In genomic region chr13:99742507-99742906, GRCm38 (mm10) we compare ENCODE assay signal across 27 mouse cellular contexts.
DNase-seq lines count a peak whose midpoint lies in the region; ATAC-seq and TF ChIP-seq lines count a peak whose summit lies in the region.
"Had no signal": no experiment of that assay in that cellular context is flagged by ENCODE, and none has a peak within 500 bp of the region (broad histone marks: within the 10 kb centered on the region; RNA-seq: fewer than 3 reads in every experiment).

No protein-coding gene starts in this region.

- H3K27ac ChIP-seq in forebrain, embryonic 13.5 days = no peak overlapping the region
- H3K27ac ChIP-seq in forebrain, embryonic 11.5 days (ENCODE audit: low read depth, low read length) = no peak overlapping the region
- no peak overlapping the region for H3K27ac ChIP-seq in lung, embryonic 14.5 days (ENCODE audit: low read depth)
- H3K27ac ChIP-seq in lung, postnatal 0 days (ENCODE audit: low read length) = no peak overlapping the region
- H3K27ac ChIP-seq in embryonic facial prominence, embryonic 13.5 days = peak overlapping the region; percentile 11; the same call in 1 of the 2 replicates
- H3K27ac ChIP-seq in forebrain, postnatal 0 days (ENCODE audit: low read depth, low read length) = no peak overlapping the region
- H3K27ac ChIP-seq: hindbrain, embryonic 10.5 days; liver, embryonic 12.5 days; macrophage had no signal

- peaks cover 21% of the 10 kb centered on the region for H3K4me1 ChIP-seq in forebrain, embryonic 13.5 days
- peaks cover 4% of the 10 kb centered on the region; the same call in 1 of the 2 replicates for H3K4me1 ChIP-seq in forebrain, embryonic 11.5 days (replicated peaks; ENCODE audit: control insufficient read depth, insufficient read depth, low read length)
- no peaks in the 10 kb centered on the region for H3K4me1 ChIP-seq in lung, embryonic 14.5 days (ENCODE audit: insufficient read depth)
- H3K4me1 ChIP-seq in lung, postnatal 0 days (ENCODE audit: insufficient read depth, low read depth, low read length) = no peaks in the 10 kb centered on the region
- H3K4me1 ChIP-seq in embryonic facial prominence, embryonic 13.5 days = peaks cover 32% of the 10 kb centered on the region
- 0 out of 2 replicates have a peak, but pooled peaks cover 5% of the 10 kb centered on the region for H3K4me1 ChIP-seq in forebrain, postnatal 0 days (ENCODE audit: insufficient read depth)

- no peaks in the 10 kb centered on the region for H3K9me3 ChIP-seq in forebrain, embryonic 13.5 days (replicated peaks)
- no peaks in the 10 kb centered on the region for H3K9me3 ChIP-seq in forebrain, embryonic 11.5 days (ENCODE audit: control insufficient read depth, low read length)
- no peaks in the 10 kb centered on the region for H3K9me3 ChIP-seq in lung, embryonic 14.5 days (ENCODE audit: low read depth, low read length)
- no peaks in the 10 kb centered on the region for H3K9me3 ChIP-seq in lung, postnatal 0 days (ENCODE audit: low read length)
- H3K9me3 ChIP-seq in embryonic facial prominence, embryonic 13.5 days = no peaks in the 10 kb centered on the region
- no peaks in the 10 kb centered on the region for H3K9me3 ChIP-seq in forebrain, postnatal 0 days (ENCODE audit: low read length)
- H3K9me3 ChIP-seq: liver, embryonic 12.5 days had no signal

- peak; percentile 62; the same call in 1 of the 2 replicates for ATAC-seq in forebrain, embryonic 13.5 days
- no peak for ATAC-seq in forebrain, embryonic 11.5 days (replicated peaks; ENCODE audit: low FRiP score)
- no peak for ATAC-seq in lung, embryonic 14.5 days (ENCODE audit: insufficient read depth)
- ATAC-seq in lung, postnatal 0 days = no peak
- ATAC-seq in embryonic facial prominence, embryonic 13.5 days (ENCODE audit: insufficient number of reproducible peaks, insufficient read depth, low FRiP score, low TSS enrichment, low read depth) = no peak
- ATAC-seq in forebrain, postnatal 0 days = peak; percentile 58; the same call in 1 of the 2 replicates
- no peak for ATAC-seq in megakaryocyte-erythroid progenitor cell, adult 5-6 weeks (replicated peaks; ENCODE audit: low FRiP score, low TSS enrichment, poor library complexity, severe bottlenecking)
- ATAC-seq: activated CD4-positive, CD25-positive, alpha-beta regulatory T cell, adult 4 months; liver, embryonic 12.5 days; liver, postnatal 0 days had no signal

- WGBS in forebrain, embryonic 13.5 days = 23% methylated on average over 2 of the region's 2 CpGs
- WGBS in forebrain, embryonic 11.5 days = 70% methylated on average over 2 of the region's 2 CpGs
- WGBS in lung, embryonic 14.5 days = 70% methylated on average over 2 of the region's 2 CpGs
- whole genome bisulfite sequencing in lung, postnatal 0 days = 76% methylated on average over 2 of the region's 2 CpGs
- 49% methylated on average over 2 of the region's 2 CpGs for WGBS in embryonic facial prominence, embryonic 13.5 days
- 27% methylated on average over 2 of the region's 2 CpGs for WGBS in forebrain, postnatal 0 days

- H3K4me3 ChIP-seq in forebrain, embryonic 13.5 days = no peak overlapping the region
- H3K4me3 ChIP-seq in forebrain, embryonic 11.5 days (ENCODE audit: low read depth, low read length) = no peak overlapping the region
- H3K4me3 ChIP-seq in lung, embryonic 14.5 days (ENCODE audit: low read depth, low read length) = no peak overlapping the region
- H3K4me3 ChIP-seq in lung, postnatal 0 days (ENCODE audit: low read depth, low read length) = no peak overlapping the region
- no peak overlapping the region for H3K4me3 ChIP-seq in embryonic facial prominence, embryonic 13.5 days
- H3K4me3 ChIP-seq in forebrain, postnatal 0 days (ENCODE audit: low read depth, low read length) = no peak overlapping the region
- H3K4me3 ChIP-seq: hindbrain, embryonic 10.5 days; liver, embryonic 12.5 days had no signal

- no peak overlapping the region for H3K9ac ChIP-seq in forebrain, embryonic 13.5 days
- H3K9ac ChIP-seq in forebrain, embryonic 11.5 days (ENCODE audit: low read length) = no peak overlapping the region
- H3K9ac ChIP-seq in lung, embryonic 14.5 days = no peak overlapping the region
- no peak overlapping the region for H3K9ac ChIP-seq in lung, postnatal 0 days (replicated peaks; ENCODE audit: low read depth)
- no peak overlapping the region for H3K9ac ChIP-seq in embryonic facial prominence, embryonic 13.5 days
- no peak overlapping the region for H3K9ac ChIP-seq in forebrain, postnatal 0 days
- H3K9ac ChIP-seq: liver, embryonic 12.5 days; liver, postnatal 0 days had no signal

- no peak for DNase-seq in forebrain, embryonic 11.5 days (ENCODE audit: low spot score)
- DNase-seq in lung, embryonic 14.5 days = peak; percentile 15
- DNase-seq in lung, postnatal 0 days (ENCODE audit: low spot score) = no peak
- DNase-seq in forebrain, postnatal 0 days = peak; percentile 46
- DNase-seq: adrenal gland, adult 2 months; adrenal gland, postnatal 36 days; B cell, adult 2 months; cerebellum, adult 2 months; cerebellum, postnatal 25 days; gastrocnemius, postnatal 10 days; heart, postnatal 14 days; kidney, adult 2 months; kidney, postnatal 36 days; layer of hippocampus, postnatal 36 days; left cerebral cortex, postnatal 4 days; liver, postnatal 0 days; lung, postnatal 10 days; thymus, adult 2 months; thymus, postnatal 36 days had no signal

- H3K27me3 ChIP-seq in forebrain, embryonic 13.5 days = no peaks in the 10 kb centered on the region
- no peaks in the 10 kb centered on the region for H3K27me3 ChIP-seq in forebrain, embryonic 11.5 days (ENCODE audit: control insufficient read depth, insufficient read depth, low read length)
- no peaks in the 10 kb centered on the region for H3K27me3 ChIP-seq in lung, embryonic 14.5 days (ENCODE audit: insufficient read depth, low read length)
- no peaks in the 10 kb centered on the region for H3K27me3 ChIP-seq in lung, postnatal 0 days (replicated peaks; ENCODE audit: insufficient read depth, low read length)
- H3K27me3 ChIP-seq in embryonic facial prominence, embryonic 13.5 days = no peaks in the 10 kb centered on the region
- H3K27me3 ChIP-seq in forebrain, postnatal 0 days (ENCODE audit: insufficient read depth, low read length) = no peaks in the 10 kb centered on the region
- H3K27me3 ChIP-seq: liver, embryonic 12.5 days had no signal

- no peak overlapping the region for H3K4me2 ChIP-seq in forebrain, embryonic 13.5 days
- H3K4me2 ChIP-seq in forebrain, embryonic 11.5 days (ENCODE audit: low read depth, low read length, severe bottlenecking) = no peak overlapping the region
- no peak overlapping the region for H3K4me2 ChIP-seq in lung, embryonic 14.5 days
- no peak overlapping the region for H3K4me2 ChIP-seq in lung, postnatal 0 days (replicated peaks; ENCODE audit: low read depth, low read length)
- no peak overlapping the region for H3K4me2 ChIP-seq in embryonic facial prominence, embryonic 13.5 days
- no peak overlapping the region for H3K4me2 ChIP-seq in forebrain, postnatal 0 days (ENCODE audit: low read depth)
- H3K4me2 ChIP-seq: liver, embryonic 12.5 days; midbrain, embryonic 11.5 days had no signal

- no peak for TF ChIP-seq EP300 in lung, postnatal 0 days (IDR thresholded peaks at IDR 0.05)

- H3K36me3 ChIP-seq in forebrain, embryonic 13.5 days (ENCODE audit: poor library complexity, severe bottlenecking) = no peaks in the 10 kb centered on the region
- H3K36me3 ChIP-seq in forebrain, embryonic 11.5 days (ENCODE audit: control insufficient read depth, insufficient read depth, low read length) = no peaks in the 10 kb centered on the region
- H3K36me3 ChIP-seq in lung, embryonic 14.5 days (ENCODE audit: insufficient read depth) = no peaks in the 10 kb centered on the region
- H3K36me3 ChIP-seq in lung, postnatal 0 days (ENCODE audit: insufficient read depth, low read length) = no peaks in the 10 kb centered on the region
- no peaks in the 10 kb centered on the region for H3K36me3 ChIP-seq in embryonic facial prominence, embryonic 13.5 days
- H3K36me3 ChIP-seq in forebrain, postnatal 0 days (ENCODE audit: insufficient read depth) = no peaks in the 10 kb centered on the region
- H3K36me3 ChIP-seq: hindbrain, embryonic 10.5 days; liver, embryonic 12.5 days had no signal

- no peak for TF ChIP-seq CTCF in lung, embryonic 14.5 days (IDR thresholded peaks at IDR 0.05; ENCODE audit: low read depth)
- no peak for TF ChIP-seq CTCF in lung, postnatal 0 days (IDR thresholded peaks at IDR 0.05)
- TF ChIP-seq CTCF in forebrain, postnatal 0 days (IDR thresholded peaks at IDR 0.05; ENCODE audit: low read depth) = no peak

Comparison
In these comparisons a context has a peak if more than half of its experiments do, and no peak if none do; other contexts are left out.
1. ATAC-seq: peak in forebrain, embryonic 13.5 days (single experiment) and forebrain, postnatal 0 days (single experiment); none in forebrain, embryonic 11.5 days (single experiment), lung, embryonic 14.5 days (single experiment), lung, postnatal 0 days (single experiment), embryonic facial prominence, embryonic 13.5 days (single experiment) and megakaryocyte-erythroid progenitor cell, adult 5-6 weeks (single experiment).
2. DNase-seq: peak in lung, embryonic 14.5 days (single experiment) and forebrain, postnatal 0 days (single experiment); none in forebrain, embryonic 11.5 days (single experiment) and lung, postnatal 0 days (single experiment).